Mouse (Mus musculus) limb, embryonic 14.5 days (tissue): ENCODE data around the gene Galntl6. TPM values are rescaled to one million over a fixed set of nuclear protein-coding genes. Genes with fewer than 3 reads are reported as not detected.

Source experiments
- ATAC-seq: fragments of 200-750 bp; cut with Nextera tagmentation; 2 replicates; pipeline ENCODE4 v1.8.0; 2017; ENCODE audit warnings: low read depth, moderate number of reproducible peaks, moderate TSS enrichment; ENCODE audit not compliant: low FRiP score
- DNase-seq: peaks from one replicate; pipeline ENCODE4 v3.0.0-alpha.2; 2015; ENCODE audit warnings: low spot score
- H3K27ac ChIP-seq: fragments of 300-500 bp; sonication (generic); replicated peaks from 2 replicates; pipeline ENCODE4 v1.5.1; 2014; ENCODE audit warnings: low read depth, mild to moderate bottlenecking, low read length, moderate library complexity, mixed read lengths
- H3K27me3 ChIP-seq: fragments of 300-500 bp; sonication (generic); 2 replicates; pipeline ENCODE4 v1.6.1; 2014; ENCODE audit warnings: low read length, mixed read lengths; ENCODE audit not compliant: control insufficient read depth, insufficient read depth
- H3K36me3 ChIP-seq: fragments of 300-500 bp; sonication (generic); 2 replicates; pipeline ENCODE4 v1.6.1; 2014; ENCODE audit warnings: mild to moderate bottlenecking, low read length, moderate library complexity, mixed read lengths; ENCODE audit not compliant: control insufficient read depth, insufficient read depth
- H3K4me1 ChIP-seq: fragments of 300-500 bp; sonication (generic); 2 replicates; pipeline ENCODE4 v1.6.1; 2014; ENCODE audit warnings: antibody characterized with exemption, low read length, mixed read lengths; ENCODE audit not compliant: control insufficient read depth, insufficient read depth
- H3K4me2 ChIP-seq: fragments of 300-500 bp; sonication (generic); replicated peaks from 2 replicates; pipeline ENCODE4 v1.6.1; 2014; ENCODE audit warnings: low read depth, mild to moderate bottlenecking, low read length, moderate library complexity; ENCODE audit not compliant: severe bottlenecking
- H3K4me3 ChIP-seq: fragments of 300-500 bp; sonication (generic); replicated peaks from 2 replicates; pipeline ENCODE4 v1.5.1; 2014; ENCODE audit warnings: low read length
- H3K9ac ChIP-seq: fragments of 300-500 bp; sonication (generic); 2 replicates; pipeline ENCODE4 v1.6.1; 2014; ENCODE audit warnings: mild to moderate bottlenecking, low read depth, low read length, moderate library complexity; ENCODE audit not compliant: severe bottlenecking
- H3K9me3 ChIP-seq: fragments of 300-500 bp; sonication (generic); 2 replicates; pipeline ENCODE4 v1.6.1; 2016; ENCODE audit warnings: low read length; ENCODE audit not compliant: control insufficient read depth
- POLR2A ChIP-seq: fragments of 200-500 bp; IDR thresholded peaks from 2 replicates; pipeline ENCODE4 v1.8.0; 2012; ENCODE audit warnings: inconsistent platforms, mild to moderate bottlenecking, moderate library complexity, borderline replicate concordance; ENCODE audit not compliant: insufficient read depth, insufficient read length; ENCODE audit errors: extremely low read depth
- WGBS: fragments of 180-500 bp; shearing (Covaris S2); extraction: QIAGEN DNeasy Blood & Tissue Kit; methylation state at CpG from one replicate; pipeline ENCODE4 v1.1.7; 2014; 5-methylcytosine and 5-hydroxymethylcytosine counted together
- polyA plus RNA-seq, 2 experiments: library from polyadenylated mRNA; depleted of rRNA in 1 of 2; stranded (reverse) in 1 of 2; unstranded in 1 of 2; fragments of >200 nt; fragmentation: Nextera tagmentation in 1 of 2; extraction: Ambion mirVana in 1 of 2; gene quantifications; 2 replicates each; pipeline versions ENCODE4 v1.2.1 to v1.2.3; 2012 to 2014

The Galntl6 gene
- polyA plus RNA-seq, 2 experiments: 0.57 to 0.65 TPM

DNA sequence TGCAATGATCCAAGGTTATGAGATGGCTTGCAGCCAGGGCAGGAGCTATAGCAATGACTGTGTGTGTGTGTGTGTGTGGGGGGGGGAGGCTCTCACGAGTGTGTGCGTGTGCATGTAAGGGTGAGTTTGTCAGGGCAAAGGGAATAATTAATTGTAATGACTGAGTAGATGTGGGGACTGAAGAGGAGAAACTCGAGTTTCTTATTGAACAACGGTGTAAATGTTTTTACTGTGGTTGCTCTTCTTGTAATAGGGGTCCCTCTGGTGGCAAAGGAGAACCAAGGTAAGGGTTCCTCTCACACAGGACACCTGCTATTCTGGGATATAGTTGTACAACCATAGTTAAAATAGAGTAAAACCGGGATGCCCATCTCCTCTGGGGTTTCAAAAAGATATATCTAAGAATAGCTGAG, 1121.1 kb downstream of the Galntl6 start:
- H3K36me3 ChIP-seq: no peaks in the 10 kb centered on the region
- peak; percentile 34; the same call in 1 of the 2 replicates for ATAC-seq
- no peaks in the 10 kb centered on the region for H3K27me3 ChIP-seq
- no peaks in the 10 kb centered on the region for H3K9me3 ChIP-seq
- no peak for TF ChIP-seq POLR2A
- 23% methylated on average over 5 of the region's 5 CpGs for WGBS
- no peak overlapping the region for H3K9ac ChIP-seq
- no peak overlapping the region for H3K4me3 ChIP-seq
- H3K4me1 ChIP-seq: peaks cover 5% of the 10 kb centered on the region; the same call in 1 of the 2 replicates
- H3K4me2 ChIP-seq: no peak overlapping the region
- H3K27ac ChIP-seq: no peak overlapping the region
- peak; percentile 61 for DNase-seq

DNA sequence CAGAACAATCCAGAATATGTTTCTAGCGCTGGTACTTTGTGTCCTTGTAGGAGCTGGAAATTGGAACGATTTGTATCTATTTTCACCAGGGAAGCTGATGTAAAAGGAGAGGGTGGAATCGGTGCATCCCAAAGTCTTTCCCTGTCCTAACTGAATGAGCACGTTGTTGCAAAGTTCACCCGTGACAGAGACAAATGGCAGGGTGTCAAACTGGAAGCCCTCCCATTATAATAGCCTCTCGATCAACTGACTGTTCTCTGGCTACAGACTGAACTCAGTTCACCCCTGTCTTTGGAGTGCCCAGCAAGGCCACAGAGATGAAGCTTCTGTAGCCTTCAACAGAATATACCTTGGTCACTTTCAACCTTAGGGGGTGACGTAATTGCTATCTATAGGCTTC, 1132.9 kb downstream of the Galntl6 start:
- Histone ChIP-seq H3K4me2 (no peak overlapping the region), H3K27me3 (no peaks in the 10 kb centered on the region), H3K4me3 (no peak overlapping the region), H3K36me3 (no peaks in the 10 kb centered on the region), H3K9me3 (no peaks in the 10 kb centered on the region), H3K27ac (no peak overlapping the region), H3K9ac (no peak overlapping the region), H3K4me1 (0 out of 2 replicates have a peak, but pooled peaks cover 2% of the 10 kb centered on the region)
- no peak for TF ChIP-seq POLR2A
- WGBS: 61% methylated on average over 7 of the region's 7 CpGs
- DNase-seq: no peak
- no peak for ATAC-seq

DNA sequence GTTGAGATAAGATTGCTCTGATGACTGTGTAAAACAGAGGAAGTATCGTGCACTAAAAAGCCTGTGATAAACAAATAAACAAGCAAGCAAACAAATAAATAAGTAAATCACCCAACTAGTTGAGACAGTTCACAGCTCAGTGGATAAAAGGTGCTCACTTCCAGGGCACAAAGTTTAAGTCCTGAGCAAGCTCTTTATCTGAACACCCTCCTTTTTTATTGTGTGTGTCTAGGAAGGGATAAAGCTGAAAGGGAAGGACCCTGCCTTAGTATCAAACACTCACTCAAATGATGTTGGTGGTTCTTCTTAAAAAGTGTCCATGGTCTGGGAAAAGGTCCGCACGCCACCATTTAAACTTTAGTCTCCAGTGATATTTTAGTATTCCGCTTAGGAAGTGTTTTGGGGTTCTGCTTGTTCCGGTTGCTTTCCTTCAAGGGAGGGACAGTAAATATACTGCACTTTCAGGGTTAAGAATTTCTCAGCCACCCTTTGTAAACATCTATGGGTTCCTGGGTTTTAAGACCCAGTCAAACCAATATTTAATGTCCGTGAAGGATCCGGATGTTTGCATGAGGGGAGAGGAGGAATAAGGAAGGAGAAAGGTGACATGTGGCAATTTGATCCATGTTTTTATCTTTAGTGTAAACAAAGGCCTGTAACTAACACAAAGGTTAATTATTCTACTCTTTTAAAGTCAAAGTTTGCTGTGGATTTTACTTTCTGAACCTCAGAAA, 1134.3 kb downstream of the Galntl6 start:
- H3K9ac ChIP-seq: no peak overlapping the region
- no peaks in the 10 kb centered on the region for H3K27me3 ChIP-seq
- H3K9me3 ChIP-seq: no peaks in the 10 kb centered on the region
- WGBS: 69% methylated on average over 7 of the region's 7 CpGs
- H3K36me3 ChIP-seq: no peaks in the 10 kb centered on the region
- 0 out of 2 replicates have a peak, but pooled peaks cover 2% of the 10 kb centered on the region for H3K4me1 ChIP-seq
- H3K4me2 ChIP-seq: no peak overlapping the region
- no peak overlapping the region for H3K27ac ChIP-seq
- ATAC-seq (no peak), DNase-seq (no peak)
- no peak overlapping the region for H3K4me3 ChIP-seq
- no peak for TF ChIP-seq POLR2A

DNA sequence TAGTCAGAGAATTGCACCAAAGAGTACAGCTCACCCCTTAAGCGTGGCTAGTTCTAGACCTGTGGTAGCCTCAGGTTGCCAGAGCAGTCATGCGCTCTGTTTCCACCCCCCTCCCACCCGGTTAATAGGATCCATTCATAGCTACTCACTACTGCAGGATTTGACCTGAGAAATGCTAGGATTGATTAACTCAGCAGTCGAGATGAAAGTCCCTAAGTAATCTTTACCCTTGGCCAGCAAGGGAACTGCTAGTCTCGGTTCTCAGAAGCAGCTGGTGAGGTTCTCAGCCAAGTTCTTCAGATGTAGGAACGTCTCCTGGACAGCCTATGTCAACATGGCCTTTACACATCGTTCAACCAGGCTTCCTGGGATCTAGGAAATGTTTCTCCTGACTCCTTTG, 1135.7 kb downstream of the Galntl6 start:
- Histone ChIP-seq H3K27ac (no peak overlapping the region), H3K9ac (no peak overlapping the region), H3K4me1 (0 out of 2 replicates have a peak, but pooled peaks cover 2% of the 10 kb centered on the region), H3K4me2 (no peak overlapping the region), H3K36me3 (no peaks in the 10 kb centered on the region), H3K9me3 (no peaks in the 10 kb centered on the region), H3K27me3 (no peaks in the 10 kb centered on the region), H3K4me3 (no peak overlapping the region)
- DNase-seq (no peak), ATAC-seq (no peak)
- 37% methylated on average over 7 of the region's 7 CpGs for WGBS
- no peak for TF ChIP-seq POLR2A

DNA sequence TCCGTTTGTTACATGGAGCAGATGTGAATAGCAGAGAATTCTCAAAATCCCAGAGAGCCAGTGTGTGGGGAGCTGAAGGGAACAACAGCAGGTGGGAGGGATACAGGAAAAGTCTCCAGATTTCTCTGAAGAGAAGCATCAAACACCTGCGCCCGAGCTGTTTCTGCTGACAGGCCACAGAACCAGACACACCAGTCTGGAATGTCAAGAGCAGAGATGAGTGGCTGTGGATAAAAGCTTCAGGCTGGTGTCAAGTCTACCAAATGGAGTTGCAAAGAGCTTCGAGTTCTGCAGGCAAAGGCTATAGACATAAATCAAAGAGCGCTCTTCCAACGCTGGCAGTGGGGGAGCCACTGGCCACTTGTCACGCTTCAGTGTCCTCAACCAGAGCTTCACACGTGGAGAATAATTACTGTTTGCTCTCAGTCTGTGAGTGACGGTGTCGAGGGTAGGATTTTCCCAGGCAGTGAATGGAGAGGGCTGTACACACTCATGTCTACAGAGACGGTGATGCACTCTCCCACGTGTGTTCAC, 1139.6 kb downstream of the Galntl6 start:
- Histone ChIP-seq H3K4me2 (no peak overlapping the region), H3K4me1 (0 out of 2 replicates have a peak, but pooled peaks cover 2% of the 10 kb centered on the region), H3K4me3 (no peak overlapping the region), H3K36me3 (no peaks in the 10 kb centered on the region), H3K27me3 (no peaks in the 10 kb centered on the region), H3K27ac (no peak overlapping the region), H3K9me3 (no peaks in the 10 kb centered on the region), H3K9ac (no peak overlapping the region)
- 28% methylated on average over 12 of the region's 12 CpGs for WGBS
- DNase-seq (peak; percentile 4), ATAC-seq (peak; percentile 57; the same call in 1 of the 2 replicates)
- TF ChIP-seq POLR2A: no peak
